Mouse (Mus musculus) cerebellum, adult (tissue): ENCODE results near the gene Pnma3.
"Not testable (repeated sequence)": the region's sequence is repeated elsewhere in the genome, so short reads cannot be mapped to it uniquely, and the experiment has no call there.

ENCODE experiments used
- ATAC-seq: cut with Nextera tagmentation; 2 replicates; pipeline ENCODE4 v1.9.2; 2017; ENCODE audit warnings: mild to moderate bottlenecking, moderate library complexity, mixed read lengths; ENCODE audit not compliant: insufficient number of reproducible peaks, low FRiP score, low TSS enrichment

Pnma3 gene

DNA sequence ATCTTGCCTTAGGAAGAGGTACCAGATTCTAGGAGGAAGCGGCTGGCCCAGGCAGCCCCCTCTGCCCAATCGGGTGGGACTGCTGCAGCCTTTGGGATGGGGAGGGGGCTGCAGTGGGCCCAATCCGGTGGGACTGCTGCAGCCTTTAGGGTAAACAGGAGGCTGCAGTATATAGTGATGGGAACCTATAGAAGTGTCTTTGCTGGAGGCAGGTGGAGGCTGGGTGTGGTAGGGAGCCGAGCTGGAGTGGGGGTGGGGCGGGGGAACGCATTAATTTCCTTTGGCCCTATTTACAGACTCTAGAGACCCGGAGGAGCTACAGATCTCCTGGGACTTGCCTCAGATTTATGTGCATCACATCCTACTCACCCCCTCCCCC lies at the start of gene Pnma3:
Gene Pnma3, plus strand, starts transcription at position 373 of the 379 bp plus-strand sequence.
- ATAC-seq, result no peak

GRCm38 (mm10) chrX:73037003-73037402 lies 27.6 kb upstream of the Pnma3 start, which contains the start of gene Pnma5:
Gene Pnma5, minus strand, starts transcription at chrX:73037103.
- ATAC-seq, result no peak

GRCm38 (mm10) chrX:73038831-73039230 lies 25.8 kb upstream of the Pnma3 start:
- ATAC-seq, result no peak

- ATAC-seq, result no peak
Measured at GRCm38 (mm10) chrX:73039666-73040065, 24.9 kb upstream of the Pnma3 start.

GRCm38 (mm10) chrX:73053860-73054563 lies 10.6 kb upstream of the Pnma3 start:
- ATAC-seq, result peak; percentile 99

DNA sequence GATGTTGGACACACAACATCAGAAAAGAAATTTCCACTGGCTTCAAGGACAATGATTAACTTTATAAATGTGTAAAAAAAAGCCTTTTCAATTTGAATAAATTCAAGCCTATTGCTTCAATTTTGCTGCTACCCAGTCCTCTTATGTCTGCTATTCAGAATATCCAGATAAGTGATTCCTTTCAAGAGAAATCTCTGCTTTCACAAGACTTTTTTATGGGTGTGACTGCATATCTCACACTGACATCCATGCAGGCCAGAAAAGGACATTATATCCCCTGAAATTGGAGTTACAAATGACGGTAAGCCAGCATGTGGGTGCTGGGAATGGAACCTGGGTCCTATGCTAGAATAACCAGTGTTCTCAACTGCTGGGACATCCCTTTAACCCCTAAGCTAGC lies 3.1 kb upstream of the Pnma3 start:
- ATAC-seq, result no peak

DNA sequence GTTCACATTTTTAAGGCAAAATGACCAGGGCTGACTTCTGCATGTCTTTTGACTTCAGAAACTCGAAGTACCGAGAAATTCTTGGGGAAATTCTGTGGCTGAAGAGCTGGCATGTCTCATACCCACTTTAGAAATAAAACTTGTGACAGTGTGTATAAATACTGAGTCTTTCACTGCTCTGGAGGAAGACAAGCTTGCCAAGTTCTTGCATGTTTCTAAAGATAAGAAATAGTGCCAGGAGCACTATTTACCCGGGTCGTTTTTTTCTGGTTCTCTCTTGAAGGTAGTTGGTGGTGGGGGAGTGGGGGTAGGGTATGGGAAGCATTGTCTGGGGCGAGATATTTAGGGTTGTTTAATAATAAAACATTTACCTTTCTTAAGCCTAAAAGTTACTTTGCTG lies 2.3 kb upstream of the Pnma3 start:
- no peak for ATAC-seq

DNA sequence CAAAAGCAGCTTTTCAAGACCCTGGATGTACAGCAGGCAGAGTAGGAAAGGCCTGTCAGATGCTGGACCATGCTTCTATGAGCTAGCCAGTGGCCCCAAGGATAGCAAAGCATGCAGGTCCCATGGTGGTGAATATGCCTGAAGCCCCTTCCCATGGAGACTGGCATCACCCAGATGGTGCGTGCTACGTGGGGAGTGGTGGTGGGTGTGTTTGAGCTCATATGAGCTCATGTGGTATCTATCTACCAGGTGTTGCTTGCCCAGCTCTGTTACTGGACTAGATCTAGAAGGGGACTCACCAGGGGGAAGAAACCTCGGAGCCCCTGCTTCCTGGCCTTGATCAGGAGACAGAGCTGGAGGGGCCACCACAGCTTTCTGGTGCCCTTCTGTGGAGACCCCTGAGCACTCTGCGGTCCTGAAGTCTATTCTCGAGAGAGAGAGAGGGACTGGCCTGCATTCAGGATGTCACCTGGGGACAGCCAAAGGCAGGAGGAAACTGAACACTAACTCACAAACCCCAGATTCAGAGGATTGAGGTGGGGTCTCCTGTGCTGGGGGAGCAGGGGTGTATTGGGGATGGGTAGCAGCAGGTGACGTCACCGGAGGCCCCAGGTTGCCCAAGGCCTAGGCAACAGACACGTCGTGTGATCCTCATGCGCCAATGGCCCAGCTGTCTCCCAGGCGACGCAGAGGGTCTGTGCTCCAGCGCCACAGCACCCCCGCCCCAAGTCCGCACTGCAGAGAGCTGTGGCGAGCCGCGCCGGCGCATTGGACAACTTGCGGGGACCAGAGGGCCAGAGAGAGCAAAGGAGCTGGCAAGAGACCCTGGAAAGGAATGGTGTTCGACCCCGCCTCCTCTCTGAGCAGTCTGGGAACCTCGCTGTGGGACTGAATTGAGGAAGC lies 824 bp upstream of the Pnma3 start:
- no peak; the same call in 1 of the 2 replicates for ATAC-seq

- peak; percentile 79; the same call in 1 of the 2 replicates for ATAC-seq
Measured at GRCm38 (mm10) chrX:73066765-73067312, 2.3 kb downstream of the Pnma3 start.

GRCm38 (mm10) chrX:73082267-73083055 lies 17.9 kb downstream of the Pnma3 start, which contains the start of gene Xlr4a:
Gene Xlr4a, minus strand, starts transcription at chrX:73082478.
- ATAC-seq, result not testable (repeated sequence)

- ATAC-seq, result not testable (repeated sequence)
Measured at GRCm38 (mm10) chrX:73096941-73097508, 32.4 kb downstream of the Pnma3 start, which contains the start of gene Xlr3a. Gene Xlr3a, minus strand, starts transcription at chrX:73097095.

- ATAC-seq, result not testable (repeated sequence)
Measured at GRCm38 (mm10) chrX:73116747-73117146, 52.2 kb downstream of the Pnma3 start, which contains the start of gene Gm14685. Gene Gm14685, plus strand, starts transcription at chrX:73117047.
